Mouse (Mus musculus) myocyte (in vitro differentiated cells): ENCODE measurements at regions not wholly inside any gene's neighbourhood (a gene's known extent, or its start where the extent isn't known, plus 50 kb on each side); places are given as distances from the start of the nearest gene placed in this dataset.

Experiments used
- CEBPB ChIP-seq: IDR thresholded peaks from 2 replicates; pipeline ENCODE4 v1.6.1; 2011; ENCODE audit warnings: mild to moderate bottlenecking, moderate library complexity; ENCODE audit not compliant: poor library complexity, insufficient read depth, severe bottlenecking
- E2F4 ChIP-seq: IDR thresholded peaks from one replicate; pipeline ENCODE4 v1.6.1; 2011; ENCODE audit warnings: mild to moderate bottlenecking, control low read depth, moderate library complexity; ENCODE audit not compliant: insufficient read depth
- MAX ChIP-seq: IDR thresholded peaks from one replicate; pipeline ENCODE4 v1.6.1; 2011; ENCODE audit warnings: low read depth, mild to moderate bottlenecking, control low read depth
- MYOD1 ChIP-seq, 3 experiments: IDR thresholded peaks; one replicate each; pipeline ENCODE4 v1.6.1; 2011; ENCODE audit warnings: control low read depth in 2 of 3, low read depth in 2 of 3, mild to moderate bottlenecking in 2 of 3, moderate library complexity in 1 of 3; ENCODE audit not compliant: insufficient read length in 2 of 3, control insufficient read depth in 1 of 3
- POLR2A ChIP-seq: IDR thresholded peaks from one replicate; pipeline ENCODE4 v1.6.1; 2011; ENCODE audit warnings: low read depth, mild to moderate bottlenecking, control low read depth, moderate library complexity; ENCODE audit not compliant: insufficient read length
- USF1 ChIP-seq: IDR thresholded peaks from one replicate; pipeline ENCODE4 v1.6.1; 2011; ENCODE audit warnings: low read depth, mild to moderate bottlenecking, control low read depth, moderate library complexity

GRCm38 (mm10) chr8:116334101-116334500, 170.7 kb upstream of the Dynlrb2 start:
- TF ChIP-seq MAX (no peak), CEBPB (no peak), MYOD1 (IDR thresholded peaks at IDR 0.05; ENCODE audit: control insufficient read depth in 1 of 3, insufficient read length in 2 of 3, low read depth in 2 of 3) (no peak), POLR2A (no peak), USF1 (no peak), E2F4 (no peak)
